Mouse (Mus musculus): Measurements from ENCODE around the gene Rtl6. TPM values are rescaled to one million over a fixed set of nuclear protein-coding genes. Genes with fewer than 3 reads are reported as not detected.

The Rtl6 gene
- polyA plus RNA-seq, 1 experiment from 2014 or later: 13.1 TPM

DNA sequence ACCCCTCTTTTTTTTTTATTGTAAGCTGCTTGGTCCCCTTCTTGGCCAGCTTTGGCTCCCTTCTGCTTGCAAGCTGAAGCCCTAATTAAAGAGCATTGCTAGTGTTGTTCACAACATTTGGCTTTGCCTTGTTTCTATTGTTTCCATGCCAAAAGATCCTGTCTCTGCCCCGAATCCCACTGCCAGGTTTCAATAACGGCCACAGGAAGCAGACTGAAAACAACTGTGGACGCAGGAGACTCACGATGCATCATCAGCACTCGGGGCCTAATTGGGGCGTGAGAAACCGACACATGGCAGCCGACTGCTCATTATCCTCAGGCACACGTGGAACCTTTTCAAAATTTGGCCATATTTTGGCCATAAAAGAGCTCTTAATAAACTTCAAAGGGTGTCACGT, 26.1 kb downstream of the Rtl6 start:
- DNase-seq (ENCODE audit: low spot score): no peak
- no peak overlapping the region for H3K4me3 ChIP-seq
- peaks cover 18% of the 10 kb centered on the region; the same call in 1 of the 2 replicates for H3K27me3 ChIP-seq (ENCODE audit: insufficient read depth, poor library complexity, severe bottlenecking)
- 0 out of 2 replicates have a peak, but pooled peaks cover 3% of the 10 kb centered on the region for H3K4me1 ChIP-seq
- no peaks in the 10 kb centered on the region for H3K36me3 ChIP-seq
- H3K9me3 ChIP-seq: no peaks in the 10 kb centered on the region
- WGBS: 72% methylated on average over 10 of the region's 10 CpGs
- H3K27ac ChIP-seq: no peak overlapping the region

- no peaks in the 10 kb centered on the region for H3K4me1 ChIP-seq
- no peak overlapping the region for H3K4me3 ChIP-seq
- H3K36me3 ChIP-seq: no peaks in the 10 kb centered on the region
- H3K27me3 ChIP-seq (ENCODE audit: insufficient read depth, poor library complexity, severe bottlenecking): peaks cover 42% of the 10 kb centered on the region
- WGBS: 72% methylated on average over 14 of the region's 14 CpGs
- H3K27ac ChIP-seq: no peak overlapping the region
- no peaks in the 10 kb centered on the region for H3K9me3 ChIP-seq
- DNase-seq (ENCODE audit: low spot score): no peak
Measured at GRCm38 (mm10) chr15:84526921-84527320, 30.7 kb downstream of the Rtl6 start.

- no peaks in the 10 kb centered on the region for H3K4me1 ChIP-seq
- no peaks in the 10 kb centered on the region for H3K36me3 ChIP-seq
- peaks cover 48% of the 10 kb centered on the region for H3K27me3 ChIP-seq (ENCODE audit: insufficient read depth, poor library complexity, severe bottlenecking)
- WGBS: 57% methylated on average over 5 of the region's 5 CpGs
- no peaks in the 10 kb centered on the region for H3K9me3 ChIP-seq
- H3K4me3 ChIP-seq: no peak overlapping the region
- no peak overlapping the region for H3K27ac ChIP-seq
- DNase-seq (ENCODE audit: low spot score): no peak
Measured at GRCm38 (mm10) chr15:84525222-84525883, 32.3 kb downstream of the Rtl6 start.

GRCm38 (mm10) chr15:84522953-84523689, 34.5 kb downstream of the Rtl6 start:
- Histone ChIP-seq H3K27ac (no peak overlapping the region), H3K36me3 (no peaks in the 10 kb centered on the region), H3K4me3 (no peak overlapping the region), H3K27me3 (ENCODE audit: insufficient read depth, poor library complexity, severe bottlenecking) (peaks cover 53% of the 10 kb centered on the region), H3K9me3 (no peaks in the 10 kb centered on the region), H3K4me1 (no peaks in the 10 kb centered on the region)
- DNase-seq (ENCODE audit: low spot score): no peak
- WGBS: 74% methylated on average over 8 of the region's 8 CpGs

- H3K36me3 ChIP-seq: no peaks in the 10 kb centered on the region
- no peaks in the 10 kb centered on the region for H3K4me1 ChIP-seq
- H3K27me3 ChIP-seq (ENCODE audit: insufficient read depth, poor library complexity, severe bottlenecking): peaks cover 61% of the 10 kb centered on the region
- no peaks in the 10 kb centered on the region for H3K9me3 ChIP-seq
- H3K4me3 ChIP-seq: no peak overlapping the region
- no peak overlapping the region for H3K27ac ChIP-seq
- DNase-seq (ENCODE audit: low spot score): no peak
- WGBS: 83% methylated on average over 4 of the region's 4 CpGs
Measured at GRCm38 (mm10) chr15:84521486-84521885, 36.1 kb downstream of the Rtl6 start.

DNA sequence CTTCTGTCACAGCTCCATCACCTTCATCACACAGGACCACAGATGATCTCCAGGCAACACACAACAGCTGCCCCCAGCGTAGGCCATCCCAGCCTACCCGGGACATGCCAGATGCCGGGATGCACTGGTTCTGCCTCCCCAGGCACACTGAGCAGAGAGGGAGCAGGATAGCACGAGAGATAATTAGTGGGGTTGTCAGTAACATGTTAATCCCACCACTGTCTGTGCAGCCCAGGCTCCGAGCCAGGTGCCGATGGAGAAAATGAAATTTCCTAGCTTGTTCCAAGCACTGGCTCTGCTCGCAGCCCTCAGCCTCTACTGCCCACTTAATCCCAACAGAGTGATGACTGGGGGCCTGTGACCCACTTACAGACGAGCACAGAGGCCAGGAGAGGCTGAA, 39.1 kb downstream of the Rtl6 start:
- no peaks in the 10 kb centered on the region for H3K36me3 ChIP-seq
- H3K27me3 ChIP-seq (ENCODE audit: insufficient read depth, poor library complexity, severe bottlenecking): peaks cover 59% of the 10 kb centered on the region
- DNase-seq (ENCODE audit: low spot score): no peak
- no peaks in the 10 kb centered on the region for H3K9me3 ChIP-seq
- H3K27ac ChIP-seq: no peak overlapping the region
- no peak overlapping the region for H3K4me3 ChIP-seq
- H3K4me1 ChIP-seq: peaks cover 7% of the 10 kb centered on the region
- WGBS: 58% methylated on average over 8 of the region's 8 CpGs

- Histone ChIP-seq H3K27ac (0 out of 2 replicates have a peak overlapping the region, but pooled peaks have one; percentile 5), H3K4me1 (peaks cover 54% of the 10 kb centered on the region), H3K4me3 (no peak overlapping the region), H3K36me3 (no peaks in the 10 kb centered on the region), H3K9me3 (no peaks in the 10 kb centered on the region), H3K27me3 (ENCODE audit: insufficient read depth, poor library complexity, severe bottlenecking) (peaks cover 40% of the 10 kb centered on the region)
- 44% methylated on average over 5 of the region's 5 CpGs for WGBS
- DNase-seq (ENCODE audit: low spot score): no peak
Measured at GRCm38 (mm10) chr15:84512626-84513296, 44.9 kb downstream of the Rtl6 start.

DNA sequence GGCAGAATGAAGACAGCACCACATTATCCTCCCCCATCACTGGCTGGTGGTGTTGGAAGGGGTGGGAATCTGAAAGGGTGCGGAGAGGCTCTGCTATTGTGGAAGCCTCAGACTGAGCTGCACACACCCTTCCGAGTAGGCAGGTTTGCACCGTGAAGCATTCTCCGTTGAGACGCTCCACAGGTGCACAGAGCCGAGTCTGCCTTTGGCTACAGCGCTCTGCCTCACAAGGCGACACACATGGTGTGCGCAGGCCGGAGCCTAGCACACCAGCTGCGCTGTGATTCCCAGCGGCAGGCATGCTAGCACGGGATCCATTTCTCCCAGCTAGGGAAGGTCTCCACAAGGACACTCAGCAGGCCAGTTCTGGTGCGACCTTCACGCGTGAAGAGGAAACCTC, 47.6 kb downstream of the Rtl6 start:
- no peaks in the 10 kb centered on the region for H3K9me3 ChIP-seq
- peak overlapping the region; percentile 69; the same call in 1 of the 2 replicates for H3K27ac ChIP-seq
- peaks cover 19% of the 10 kb centered on the region for H3K27me3 ChIP-seq (ENCODE audit: insufficient read depth, poor library complexity, severe bottlenecking)
- DNase-seq (ENCODE audit: low spot score): no peak
- 67% methylated on average over 16 of the region's 16 CpGs for WGBS
- no peaks in the 10 kb centered on the region for H3K36me3 ChIP-seq
- H3K4me1 ChIP-seq: peaks cover 52% of the 10 kb centered on the region
- H3K4me3 ChIP-seq: no peak overlapping the region

GRCm38 (mm10) chr15:84509161-84509560, 48.5 kb downstream of the Rtl6 start:
- Histone ChIP-seq H3K27me3 (ENCODE audit: insufficient read depth, poor library complexity, severe bottlenecking) (peaks cover 19% of the 10 kb centered on the region), H3K36me3 (no peaks in the 10 kb centered on the region), H3K27ac (no peak overlapping the region), H3K9me3 (no peaks in the 10 kb centered on the region), H3K4me1 (peaks cover 59% of the 10 kb centered on the region), H3K4me3 (no peak overlapping the region)
- 71% methylated on average over 5 of the region's 5 CpGs for WGBS
- DNase-seq (ENCODE audit: low spot score): no peak

GRCm38 (mm10) chr15:84506026-84506425, 51.6 kb downstream of the Rtl6 start:
- H3K36me3 ChIP-seq: no peaks in the 10 kb centered on the region
- H3K27ac ChIP-seq: no peak overlapping the region

GRCm38 (mm10) chr15:84504895-84505294, 52.7 kb downstream of the Rtl6 start:
- DNase-seq (ENCODE audit: low spot score): no peak

More at GRCm38 (mm10) chr15:84506026-84506425, 51.6 kb downstream of the Rtl6 start:
- H3K4me3 ChIP-seq: no peak overlapping the region
- peaks cover 48% of the 10 kb centered on the region for H3K4me1 ChIP-seq
- 75% methylated on average over 10 of the region's 10 CpGs for WGBS
- no peak for DNase-seq (ENCODE audit: low spot score)
- H3K27me3 ChIP-seq (ENCODE audit: insufficient read depth, poor library complexity, severe bottlenecking): peaks cover 21% of the 10 kb centered on the region
- H3K9me3 ChIP-seq: no peaks in the 10 kb centered on the region

More at GRCm38 (mm10) chr15:84504895-84505294, 52.7 kb downstream of the Rtl6 start:
- H3K4me3 ChIP-seq: no peak overlapping the region
- H3K36me3 ChIP-seq: no peaks in the 10 kb centered on the region
- H3K4me1 ChIP-seq: peaks cover 43% of the 10 kb centered on the region
- peaks cover 14% of the 10 kb centered on the region for H3K27me3 ChIP-seq (ENCODE audit: insufficient read depth, poor library complexity, severe bottlenecking)
- 24% methylated on average over 7 of the region's 7 CpGs for WGBS
- no peaks in the 10 kb centered on the region for H3K9me3 ChIP-seq
- H3K27ac ChIP-seq: no peak overlapping the region

All from heart, embryonic 10.5 days (tissue).